Mouse (Mus musculus): ENCODE results near the gene Scgb2b12. TPM values are rescaled to one million over a fixed set of nuclear protein-coding genes. Genes with fewer than 3 reads are reported as not detected.
"Not testable (repeated sequence)": the region's sequence is repeated elsewhere in the genome, so short reads cannot be mapped to it uniquely, and the experiment has no call there.

Gene Scgb2b12
- polyA plus RNA-seq (2012; rRNA removed): not detected in 2 replicates

- not testable (repeated sequence) for DNase-seq; H3K4me1 ChIP-seq (ENCODE audit: control insufficient read depth, insufficient read depth, low read length); H3K4me3 ChIP-seq (replicated peaks; ENCODE audit: extremely low read depth, low read depth, low read length)
- 63% methylated on average over 1 of the region's 1 CpGs for WGBS
These were observed at the start of gene Scgb2b12 for GRCm38 (mm10) chr7:32327145-32327544. Gene Scgb2b12 (minus strand): TSS chr7:32327245.

DNA sequence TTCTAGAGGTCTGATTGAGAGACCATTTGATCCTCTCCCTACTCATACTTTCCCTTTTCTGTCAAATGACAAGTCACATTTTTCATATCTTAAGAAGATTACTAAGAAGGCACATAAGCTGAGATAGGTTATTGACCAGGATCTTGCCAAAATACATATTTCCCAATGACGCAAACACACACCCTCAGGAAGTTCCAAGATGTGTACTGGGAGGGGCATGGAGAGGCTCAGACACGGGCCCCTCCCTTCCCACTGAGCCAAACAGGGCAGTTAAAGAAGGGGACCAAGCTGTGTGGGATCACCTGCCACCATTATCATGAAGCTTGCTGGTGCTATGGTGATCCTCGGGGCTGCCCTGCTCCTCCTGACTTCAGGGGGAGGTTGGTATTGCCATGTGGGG is 6.8 kb upstream of the Scgb2b12 start, which contains the start of gene Scgb1b12:
TSS of gene Scgb1b12 (plus strand) at position 301 of the 400 bp plus-strand sequence.
- not testable (repeated sequence) for H3K4me3 ChIP-seq (replicated peaks; ENCODE audit: extremely low read depth, low read depth, low read length); H3K4me1 ChIP-seq (ENCODE audit: control insufficient read depth, insufficient read depth, low read length); DNase-seq
- WGBS: 54% methylated on average over 2 of the region's 3 CpGs

Other genes starting within 250 kb of the Scgb2b12 start
- not detected in 2 replicates for gene Scgb1b10, start 226.4 kb downstream of the Scgb2b12 start, polyA plus RNA-seq (2012; rRNA removed)
- not detected in 2 replicates for gene Scgb2b11, start 116.1 kb downstream of the Scgb2b12 start, polyA plus RNA-seq (2012; rRNA removed)
- not detected in 2 replicates for gene Scgb1b11, start 104.4 kb downstream of the Scgb2b12 start, polyA plus RNA-seq (2012; rRNA removed)
- not detected in 2 replicates for gene Scgb1b12, start 6.9 kb upstream of the Scgb2b12 start, polyA plus RNA-seq (2012; rRNA removed)
- not detected in 2 replicates for gene Scgb1b29, start 114.3 kb upstream of the Scgb2b12 start, polyA plus RNA-seq (2012; rRNA removed)

Measured in lung, adult 2 months (tissue).